Mouse (Mus musculus): ENCODE data around the gene Banp.

The Banp gene

DNA sequence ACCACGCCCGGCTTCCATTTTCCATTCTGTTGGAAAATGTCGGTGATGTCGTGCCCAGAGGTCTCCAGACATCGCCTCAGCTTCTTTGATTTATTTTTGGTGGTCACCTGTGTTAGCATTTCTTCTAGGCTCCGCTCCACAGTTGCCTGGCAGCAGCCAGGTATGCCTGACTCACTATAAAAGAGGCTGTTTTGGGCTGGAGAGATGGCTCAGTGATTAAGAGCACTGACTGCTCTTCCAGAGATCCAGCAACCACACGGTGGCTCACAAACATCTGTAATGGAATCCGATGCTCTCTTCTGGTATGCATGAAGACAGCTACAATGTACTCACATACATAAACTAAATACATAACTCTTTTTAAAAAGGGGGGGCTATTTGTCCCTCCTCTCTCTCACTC, 23.3 kb upstream of the Banp start:
- peak; percentile 55 for DNase-seq (ENCODE audit: low read depth, low spot score)

DNA sequence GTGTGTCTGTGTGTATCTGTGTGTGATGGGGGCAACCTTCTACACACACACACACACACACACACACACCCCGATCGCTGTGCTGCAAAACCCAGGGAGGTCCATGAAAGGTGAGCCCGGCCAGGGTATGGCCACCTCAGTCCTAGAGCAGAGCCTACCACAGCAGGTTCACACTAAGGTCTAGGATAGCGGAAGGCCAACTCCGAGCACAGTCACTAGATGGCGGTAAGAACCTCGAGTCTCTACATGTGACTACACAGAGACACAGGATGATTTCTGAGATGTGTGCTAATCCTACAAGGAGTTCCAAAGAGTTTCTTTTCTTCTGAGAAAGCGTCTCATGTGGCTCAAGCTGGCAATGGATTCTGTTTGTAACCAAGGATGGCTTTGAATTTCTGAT, 22.2 kb upstream of the Banp start:
- peak; percentile 87 for DNase-seq (ENCODE audit: low read depth, low spot score)

DNA sequence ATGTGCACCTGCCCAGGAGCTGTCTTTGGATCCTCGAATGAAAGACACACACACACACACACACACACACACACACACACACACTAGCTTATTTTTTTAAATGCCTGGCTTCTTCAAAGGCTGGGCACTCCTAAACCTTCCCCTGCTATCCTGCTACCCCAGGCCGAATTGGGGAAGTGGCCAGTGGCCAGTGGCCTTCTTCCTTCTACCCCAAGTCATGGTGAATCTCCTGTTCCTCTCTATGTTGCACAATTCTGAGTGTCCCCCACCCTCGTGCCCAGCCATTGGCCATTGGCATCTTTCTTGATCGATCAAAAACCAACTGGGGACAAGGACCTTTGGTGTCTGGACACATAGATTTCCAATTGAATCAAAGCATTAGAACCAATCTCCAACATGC, 19.5 kb upstream of the Banp start:
- DNase-seq (ENCODE audit: low read depth, low spot score): no peak

- DNase-seq (ENCODE audit: low read depth, low spot score): no peak
Observed at GRCm38 (mm10) chr8:121931571-121931970, 18.0 kb upstream of the Banp start.

DNA sequence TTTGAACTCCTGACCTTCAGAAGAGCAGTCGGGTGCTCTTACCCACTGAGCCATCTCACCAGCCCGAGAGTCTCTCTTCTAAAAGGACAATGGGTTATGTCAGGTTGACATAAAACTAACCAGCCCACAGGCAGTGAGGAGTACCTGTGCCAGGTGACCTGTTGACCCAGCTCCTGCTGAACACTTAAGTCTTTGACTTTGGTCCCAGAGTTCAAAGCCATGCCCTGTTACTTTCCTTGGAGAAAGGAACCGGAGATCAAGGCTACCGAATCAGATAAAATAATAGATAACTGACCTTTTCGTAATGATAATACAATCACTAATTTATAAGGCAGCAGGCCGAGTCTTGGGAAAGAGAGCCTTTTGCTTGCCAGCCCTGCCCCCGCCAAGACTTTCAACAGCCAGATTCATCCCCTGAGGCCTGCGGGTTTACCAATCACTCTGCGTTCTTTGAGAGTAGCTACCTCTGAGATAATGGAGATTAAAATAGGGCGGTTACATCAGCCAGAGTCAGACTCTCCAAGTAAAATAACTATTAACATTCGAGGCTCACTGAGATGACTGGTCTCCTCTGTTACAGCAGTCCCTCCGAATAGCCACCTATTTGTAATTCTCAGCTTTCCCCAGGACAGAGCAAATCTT, 17.4 kb upstream of the Banp start:
- no peak for DNase-seq (ENCODE audit: low read depth, low spot score)

DNA sequence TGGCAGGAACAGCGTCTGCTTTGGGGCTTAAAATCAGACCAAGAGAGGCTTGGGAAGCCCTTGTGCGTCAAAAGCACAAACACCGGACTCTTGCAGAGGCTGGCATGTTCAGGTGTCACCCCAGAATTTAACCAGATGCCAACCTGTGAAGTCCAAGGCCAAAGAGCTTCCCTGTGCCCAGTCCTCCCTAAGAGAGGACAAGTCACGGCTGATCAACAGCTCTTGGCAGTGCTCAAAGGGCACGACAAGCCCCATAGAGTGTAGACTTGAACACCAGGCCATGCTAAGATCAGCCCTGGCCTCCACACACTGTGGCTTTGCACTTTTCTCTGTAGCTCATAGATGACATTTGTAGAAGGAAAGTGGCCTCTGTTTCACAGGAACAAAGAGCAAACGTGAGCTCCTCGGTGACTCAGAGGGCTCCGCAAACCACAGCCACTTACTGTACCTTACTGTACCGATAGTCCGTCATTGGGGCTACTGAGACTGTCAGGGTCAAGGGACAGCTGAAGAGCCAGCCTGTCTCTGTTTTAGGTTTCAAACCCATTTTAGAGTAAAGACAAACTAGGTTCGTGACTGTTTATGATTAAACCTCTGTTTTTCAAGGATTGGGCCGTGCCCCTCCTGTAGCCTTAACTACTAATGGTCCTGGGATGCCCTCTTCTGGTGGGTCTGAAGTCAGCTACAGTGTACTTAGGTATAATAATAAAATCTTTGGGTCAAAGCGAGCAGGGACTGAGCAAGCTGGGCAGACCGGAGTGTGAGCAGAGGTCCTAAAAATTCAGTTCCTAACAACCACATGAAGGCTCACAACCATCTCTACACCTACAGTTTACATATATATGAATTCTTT, 16.7 kb upstream of the Banp start:
- DNase-seq (ENCODE audit: low read depth, low spot score): no peak

GRCm38 (mm10) chr8:121934506-121934905, 15.0 kb upstream of the Banp start:
- peak; percentile 73 for DNase-seq (ENCODE audit: low read depth, low spot score)

DNA sequence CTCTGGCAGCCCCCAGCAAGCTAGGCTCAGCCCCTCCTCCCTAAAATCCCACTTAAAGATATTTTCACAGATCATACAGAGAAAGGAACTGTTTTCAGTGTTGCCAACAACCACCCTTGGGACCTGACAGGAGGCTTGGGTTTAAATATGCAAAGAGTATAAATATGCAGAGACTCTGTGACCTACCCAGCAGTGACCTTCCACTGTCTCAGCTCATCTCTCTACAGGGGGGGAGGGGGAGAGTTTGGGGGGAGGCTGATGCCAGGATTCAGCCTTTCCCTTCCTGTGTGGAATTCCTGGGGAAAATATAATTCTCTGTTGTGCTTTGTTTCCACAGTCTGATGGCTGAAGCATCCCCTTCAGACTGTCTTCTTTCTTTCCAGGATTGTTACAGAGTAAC, 14.6 kb upstream of the Banp start:
- DNase-seq (ENCODE audit: low read depth, low spot score): no peak

GRCm38 (mm10) chr8:121935341-121936294, 13.9 kb upstream of the Banp start:
- DNase-seq (ENCODE audit: low read depth, low spot score): peak; percentile 39

GRCm38 (mm10) chr8:121936391-121936790, 13.2 kb upstream of the Banp start:
- DNase-seq (ENCODE audit: low read depth, low spot score): no peak

- DNase-seq (ENCODE audit: low read depth, low spot score): no peak
Observed at GRCm38 (mm10) chr8:121938732-121939131, 10.8 kb upstream of the Banp start.

GRCm38 (mm10) chr8:121943057-121943540, 6.5 kb upstream of the Banp start:
- DNase-seq (ENCODE audit: low read depth, low spot score): no peak

DNA sequence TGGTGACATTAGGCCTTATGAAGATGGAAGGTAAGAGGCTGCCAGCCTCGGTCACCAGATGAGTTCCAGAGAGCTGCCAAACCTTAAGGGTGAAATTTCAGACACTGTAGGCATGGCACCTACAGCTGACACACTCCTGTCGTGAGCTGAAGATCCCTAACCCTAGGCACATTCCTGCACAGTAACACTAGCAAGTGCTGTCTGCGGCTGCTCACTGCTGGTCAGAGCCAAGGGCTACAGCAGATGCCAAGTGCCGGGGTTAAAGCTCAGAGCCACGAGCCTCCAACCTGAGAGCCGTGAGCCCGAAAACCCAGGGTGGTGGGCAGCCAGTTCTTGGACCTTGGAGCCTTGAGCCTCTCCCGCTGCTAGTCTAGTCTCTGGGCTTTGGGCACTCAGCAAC, 5.8 kb upstream of the Banp start:
- DNase-seq (ENCODE audit: low read depth, low spot score): no peak

DNA sequence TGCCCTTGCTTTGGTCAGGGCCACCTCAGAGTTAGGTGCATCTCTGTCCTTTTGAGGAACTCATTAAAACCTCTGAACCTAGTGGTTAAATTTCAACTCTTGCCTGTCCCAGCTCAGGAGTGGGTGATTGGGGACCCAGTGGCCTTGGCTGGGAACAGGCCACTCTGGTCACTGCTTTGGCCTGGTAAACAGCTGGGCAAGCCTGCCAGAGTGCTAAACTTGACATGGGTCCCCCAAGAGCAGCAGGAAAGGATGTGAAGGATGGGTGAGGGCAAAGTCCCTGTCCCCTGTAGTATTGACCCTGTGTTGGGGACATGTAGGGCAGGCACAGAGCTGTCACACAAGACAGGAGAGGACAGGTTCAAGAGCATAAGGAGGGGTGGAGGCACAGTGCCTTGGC, 4.7 kb upstream of the Banp start, which contains the start of gene Car5a:
Gene Car5a, minus strand, starts transcription at position 74 of the 400 bp plus-strand sequence.
- no peak for DNase-seq (ENCODE audit: low read depth, low spot score)

- no peak for DNase-seq (ENCODE audit: low read depth, low spot score)
Observed at GRCm38 (mm10) chr8:121946351-121946750, 3.2 kb upstream of the Banp start.

DNA sequence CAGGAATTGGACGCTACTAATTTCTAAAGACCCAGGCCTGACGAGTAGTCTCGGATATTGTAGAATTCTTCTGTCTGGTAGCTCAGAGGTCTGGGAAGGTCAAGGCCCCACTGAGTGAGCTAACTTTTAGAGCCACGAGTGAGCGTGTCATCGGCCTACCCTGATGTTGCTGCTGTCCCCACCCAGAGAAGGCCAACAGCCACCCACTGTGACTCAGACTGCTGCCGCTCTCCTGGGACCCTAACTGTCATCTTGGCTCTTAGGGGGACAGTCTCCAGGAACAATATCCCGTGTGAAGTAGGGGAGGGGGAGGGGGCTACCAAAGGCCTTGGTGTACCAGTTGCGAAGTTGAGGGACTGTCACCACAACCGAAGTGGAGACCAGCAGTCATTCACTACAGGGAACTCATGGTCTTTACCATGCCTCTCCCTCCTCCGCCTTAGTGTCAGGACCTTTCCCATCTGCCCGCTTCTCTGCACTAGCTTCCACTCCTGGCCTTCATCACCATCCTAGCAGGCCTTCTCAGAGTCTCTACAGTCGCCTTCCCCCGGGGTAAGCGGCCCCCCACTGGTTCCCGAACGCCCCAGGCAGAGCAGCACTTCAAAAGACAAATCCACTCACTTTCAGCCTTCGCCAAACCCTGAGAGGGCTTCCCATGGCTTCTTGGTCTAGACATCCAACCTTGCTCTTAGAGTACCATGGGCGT, 2.4 kb upstream of the Banp start:
- DNase-seq (ENCODE audit: low read depth, low spot score): no peak

- peak; percentile 72 for DNase-seq (ENCODE audit: low read depth, low spot score)
Observed at GRCm38 (mm10) chr8:121947753-121948141, 1.8 kb upstream of the Banp start.

DNA sequence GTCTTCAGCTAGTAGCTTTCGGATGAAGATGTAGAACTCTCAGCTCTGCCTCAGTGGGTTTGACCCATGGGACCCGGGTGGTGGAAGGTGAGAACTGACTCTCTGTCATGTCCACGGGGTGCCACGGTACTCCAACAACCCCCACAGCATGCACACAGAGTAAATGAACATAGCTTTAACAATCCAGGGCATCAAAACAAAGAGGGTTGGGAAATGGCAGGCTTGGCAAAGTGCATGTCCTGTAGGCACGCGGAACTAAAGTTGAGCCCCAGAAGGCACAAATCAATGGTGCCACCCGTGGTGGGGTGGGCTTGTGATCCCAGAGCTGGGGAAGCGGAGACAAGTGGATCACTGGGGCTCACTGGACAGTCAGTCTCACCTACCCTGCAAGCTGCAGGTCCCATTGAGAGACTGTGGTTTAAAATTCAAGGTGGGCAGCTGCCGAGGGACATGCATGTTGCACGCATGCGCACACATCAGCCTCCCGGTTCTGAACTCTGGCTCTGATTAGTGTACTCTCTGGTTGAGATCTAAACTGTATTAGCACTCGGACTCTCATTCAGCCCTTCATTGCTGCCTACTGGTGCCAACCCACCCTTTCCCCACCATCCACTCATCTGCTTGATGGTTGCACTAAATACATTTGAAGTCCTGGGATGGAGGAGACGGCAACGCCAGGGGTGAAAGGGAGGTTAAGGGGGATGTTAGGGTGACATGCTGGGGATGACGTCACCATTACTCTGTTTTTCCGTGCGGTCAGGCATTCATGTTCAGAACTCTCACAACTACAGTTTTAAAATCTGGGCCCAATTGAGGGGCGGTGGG, 1.0 kb upstream of the Banp start:
- DNase-seq (ENCODE audit: low read depth, low spot score): no peak

DNA sequence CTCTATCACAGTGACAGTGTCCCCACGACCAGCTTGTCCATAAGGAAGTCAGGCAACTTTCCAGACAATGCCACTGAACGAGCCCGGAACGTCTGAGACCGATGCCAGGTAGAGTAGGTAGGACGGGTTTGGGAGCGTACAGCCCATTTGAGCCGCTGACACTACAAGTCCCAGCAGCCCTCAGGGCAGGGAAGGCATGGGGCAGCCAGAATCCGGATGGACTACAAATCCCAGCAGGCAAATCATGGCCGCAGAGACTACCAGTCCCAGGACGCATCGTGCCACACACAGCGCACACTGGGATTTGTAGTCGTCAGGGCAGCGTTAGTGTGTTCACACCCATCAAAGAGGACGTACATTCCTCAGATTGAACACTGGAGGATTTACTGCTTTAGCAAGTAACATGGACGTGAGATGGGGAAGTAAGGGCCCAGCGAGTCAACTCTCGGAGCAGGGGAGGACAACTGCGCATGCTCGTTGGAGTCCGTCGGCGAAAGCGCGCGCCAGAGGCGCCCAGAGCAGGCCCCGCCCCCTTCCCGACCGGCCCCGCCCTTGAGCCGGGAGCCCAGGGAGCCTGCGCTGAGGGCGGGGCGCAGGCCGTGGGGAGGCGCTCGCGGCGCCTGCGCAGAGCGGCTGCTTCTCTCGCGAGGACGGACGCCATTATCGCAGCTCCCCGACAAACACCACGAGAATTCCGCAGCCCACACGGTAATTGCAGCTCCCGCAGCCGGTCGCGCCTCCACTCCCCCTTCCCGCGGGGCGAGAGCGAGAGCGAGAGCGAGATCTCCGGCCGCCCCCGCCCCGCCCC, 595 bp downstream of the Banp start:
- DNase-seq (ENCODE audit: low read depth, low spot score): peak; percentile 99

Data from 3T3-L1 (cell line).